Mouse (Mus musculus) embryonic facial prominence, embryonic 13.5 days (tissue): Measurements from ENCODE around the gene Gatb. TPM values are rescaled to one million over a fixed set of nuclear protein-coding genes. Genes with fewer than 3 reads are reported as not detected.
A peak's percentile ranks its signal among the peaks of the same experiment; 100 is the strongest.

Experiments
- ATAC-seq: fragments of 200-750 bp; cut with Nextera tagmentation; 2 replicates; pipeline ENCODE4 v1.8.0; 2017; ENCODE audit warnings: low read depth; ENCODE audit not compliant: insufficient number of reproducible peaks, insufficient read depth, low FRiP score, low TSS enrichment
- H3K27ac ChIP-seq: fragments of 300-500 bp; sonication (generic); 2 replicates; pipeline ENCODE4 v1.5.1; 2015; ENCODE audit warnings: moderate library complexity, mild to moderate bottlenecking, inconsistent platforms
- H3K27me3 ChIP-seq: fragments of 300-500 bp; sonication (generic); 2 replicates; pipeline ENCODE4 v1.6.1; 2015; ENCODE audit warnings: mild to moderate bottlenecking, inconsistent platforms
- H3K36me3 ChIP-seq: fragments of 300-500 bp; sonication (generic); 2 replicates; pipeline ENCODE4 v1.6.1; 2015; ENCODE audit warnings: mild to moderate bottlenecking, inconsistent platforms
- H3K4me1 ChIP-seq: fragments of 300-500 bp; sonication (generic); 2 replicates; pipeline ENCODE4 v1.6.1; 2015; ENCODE audit warnings: inconsistent platforms
- H3K4me2 ChIP-seq: fragments of 300-500 bp; sonication (generic); 2 replicates; pipeline ENCODE4 v1.6.1; 2015; ENCODE audit warnings: moderate library complexity, mild to moderate bottlenecking, inconsistent platforms
- H3K4me3 ChIP-seq: fragments of 300-500 bp; sonication (generic); 2 replicates; pipeline ENCODE4 v1.5.1; 2015; ENCODE audit warnings: mild to moderate bottlenecking, inconsistent platforms
- H3K9ac ChIP-seq: fragments of 300-500 bp; sonication (generic); 2 replicates; pipeline ENCODE4 v1.6.1; 2015; ENCODE audit warnings: mild to moderate bottlenecking, inconsistent platforms
- H3K9me3 ChIP-seq: fragments of 300-500 bp; sonication (generic); 2 replicates; pipeline ENCODE4 v1.6.1; 2016; ENCODE audit warnings: inconsistent platforms
- WGBS: fragments of 180-500 bp; shearing (Covaris S2); methylation state at CpG from one replicate; pipeline ENCODE4 v1.1.7; 2015; ENCODE audit warnings: mixed read lengths; 5-methylcytosine and 5-hydroxymethylcytosine counted together
- polyA plus RNA-seq: library from polyadenylated mRNA; unstranded; fragments of >200 nt; fragmentation: Nextera tagmentation; extraction: Ambion mirVana; gene quantifications from 2 replicates; pipeline ENCODE4 v1.2.1, GENCODE M21; 2015

The Gatb gene
- polyA plus RNA-seq, result 19.9 and 22.5 TPM in 2 replicates

GRCm38 (mm10) chr3:85573864-85574830, at the start of gene Gatb:
Gene Gatb, plus strand, starts transcription at chr3:85574119.
- Histone ChIP-seq H3K27me3 (no peaks in the 10 kb centered on the region), H3K4me2 (peak within 1 kb of the TSS; percentile 83), H3K4me3 (peak within 1 kb of the TSS; percentile 74), H3K36me3 (no peaks in the 10 kb centered on the region; the same call in 1 of the 2 replicates), H3K27ac (peak within 1 kb of the TSS; percentile 41), H3K9me3 (no peaks in the 10 kb centered on the region), H3K9ac (peak within 1 kb of the TSS; percentile 82), H3K4me1 (peaks cover 3% of the 10 kb centered on the region; the same call in 1 of the 2 replicates)
- ATAC-seq, result peak; percentile 98
- WGBS, result 3% methylated on average over 41 of the region's 41 CpGs

GRCm38 (mm10) chr3:85530601-85531161, 43.2 kb upstream of the Gatb start:
- Histone ChIP-seq H3K4me2 (no peak overlapping the region), H3K27ac (no peak overlapping the region), H3K36me3 (no peaks in the 10 kb centered on the region), H3K27me3 (no peaks in the 10 kb centered on the region), H3K4me1 (peaks cover 6% of the 10 kb centered on the region), H3K9me3 (no peaks in the 10 kb centered on the region), H3K4me3 (no peak overlapping the region), H3K9ac (no peak overlapping the region)
- WGBS, result 73% methylated on average over 8 of the region's 8 CpGs
- no peak for ATAC-seq

GRCm38 (mm10) chr3:85532376-85532775, 41.5 kb upstream of the Gatb start:
- H3K27me3 ChIP-seq, result no peaks in the 10 kb centered on the region
- no peak for ATAC-seq
- WGBS, result 69% methylated on average over 3 of the region's 3 CpGs
- H3K4me2 ChIP-seq, result no peak overlapping the region
- no peak overlapping the region for H3K9ac ChIP-seq
- no peaks in the 10 kb centered on the region for H3K36me3 ChIP-seq
- H3K4me3 ChIP-seq, result no peak overlapping the region
- H3K9me3 ChIP-seq, result no peaks in the 10 kb centered on the region
- no peak overlapping the region for H3K27ac ChIP-seq
- peaks cover 16% of the 10 kb centered on the region for H3K4me1 ChIP-seq

GRCm38 (mm10) chr3:85535042-85535441, 38.9 kb upstream of the Gatb start:
- peaks cover 16% of the 10 kb centered on the region for H3K4me1 ChIP-seq
- no peak overlapping the region for H3K4me2 ChIP-seq
- H3K9me3 ChIP-seq, result no peaks in the 10 kb centered on the region
- no peaks in the 10 kb centered on the region for H3K27me3 ChIP-seq
- no peak for ATAC-seq
- WGBS, result 80% methylated on average over 3 of the region's 3 CpGs
- no peak overlapping the region for H3K27ac ChIP-seq
- H3K9ac ChIP-seq, result no peak overlapping the region
- no peaks in the 10 kb centered on the region for H3K36me3 ChIP-seq
- no peak overlapping the region for H3K4me3 ChIP-seq

GRCm38 (mm10) chr3:85535621-85536520, 38.0 kb upstream of the Gatb start:
- Histone ChIP-seq H3K4me3 (no peak overlapping the region), H3K36me3 (no peaks in the 10 kb centered on the region), H3K27ac (peak overlapping the region; percentile 29), H3K27me3 (no peaks in the 10 kb centered on the region), H3K9ac (no peak overlapping the region), H3K4me1 (peaks cover 16% of the 10 kb centered on the region), H3K4me2 (no peak overlapping the region), H3K9me3 (no peaks in the 10 kb centered on the region)
- ATAC-seq, result no peak
- WGBS, result 56% methylated on average over 11 of the region's 11 CpGs

- H3K4me3 ChIP-seq, result no peak overlapping the region
- no peaks in the 10 kb centered on the region for H3K9me3 ChIP-seq
- 62% methylated on average over 3 of the region's 3 CpGs for WGBS
- no peaks in the 10 kb centered on the region for H3K4me1 ChIP-seq
- no peak overlapping the region for H3K4me2 ChIP-seq
- no peak overlapping the region for H3K9ac ChIP-seq
- no peak for ATAC-seq
- H3K36me3 ChIP-seq, result no peaks in the 10 kb centered on the region
- no peak overlapping the region for H3K27ac ChIP-seq
- H3K27me3 ChIP-seq, result no peaks in the 10 kb centered on the region
Observed at GRCm38 (mm10) chr3:85542765-85543164, 31.2 kb upstream of the Gatb start.

GRCm38 (mm10) chr3:85543652-85544051, 30.3 kb upstream of the Gatb start:
- no peaks in the 10 kb centered on the region for H3K36me3 ChIP-seq
- no peak overlapping the region for H3K9ac ChIP-seq
- no peak for ATAC-seq
- no peak overlapping the region for H3K27ac ChIP-seq
- H3K4me1 ChIP-seq, result no peaks in the 10 kb centered on the region
- no peaks in the 10 kb centered on the region for H3K27me3 ChIP-seq
- 58% methylated on average over 2 of the region's 2 CpGs for WGBS
- H3K4me3 ChIP-seq, result no peak overlapping the region
- H3K9me3 ChIP-seq, result no peaks in the 10 kb centered on the region
- no peak overlapping the region for H3K4me2 ChIP-seq

- Histone ChIP-seq H3K27me3 (no peaks in the 10 kb centered on the region), H3K27ac (0 out of 2 replicates have a peak overlapping the region, but pooled peaks have one; percentile 8), H3K36me3 (no peaks in the 10 kb centered on the region), H3K4me1 (peaks cover 11% of the 10 kb centered on the region), H3K9me3 (no peaks in the 10 kb centered on the region), H3K9ac (no peak overlapping the region), H3K4me3 (no peak overlapping the region), H3K4me2 (no peak overlapping the region)
- 73% methylated on average over 4 of the region's 4 CpGs for WGBS
- no peak for ATAC-seq
Observed at GRCm38 (mm10) chr3:85550312-85550711, 23.6 kb upstream of the Gatb start.

- WGBS, result 61% methylated on average over 2 of the region's 2 CpGs
- H3K27ac ChIP-seq, result 0 out of 2 replicates have a peak overlapping the region, but pooled peaks have one; percentile 8
- no peak for ATAC-seq
Observed at GRCm38 (mm10) chr3:85551352-85551751, 22.6 kb upstream of the Gatb start.

GRCm38 (mm10) chr3:85553731-85554277, 20.1 kb upstream of the Gatb start:
- H3K4me1 ChIP-seq, result peaks cover 11% of the 10 kb centered on the region
- no peaks in the 10 kb centered on the region for H3K9me3 ChIP-seq
- no peaks in the 10 kb centered on the region for H3K36me3 ChIP-seq
- no peak overlapping the region for H3K27ac ChIP-seq
- H3K4me2 ChIP-seq, result no peak overlapping the region
- H3K9ac ChIP-seq, result no peak overlapping the region
- 86% methylated on average over 6 of the region's 6 CpGs for WGBS
- ATAC-seq, result no peak
- no peak overlapping the region for H3K4me3 ChIP-seq
- H3K27me3 ChIP-seq, result no peaks in the 10 kb centered on the region

More at GRCm38 (mm10) chr3:85551352-85551751, 22.6 kb upstream of the Gatb start:
- H3K9ac ChIP-seq, result no peak overlapping the region
- no peak overlapping the region for H3K4me2 ChIP-seq
- H3K27me3 ChIP-seq, result no peaks in the 10 kb centered on the region
- H3K4me1 ChIP-seq, result peaks cover 11% of the 10 kb centered on the region
- H3K4me3 ChIP-seq, result no peak overlapping the region
- no peaks in the 10 kb centered on the region for H3K36me3 ChIP-seq
- H3K9me3 ChIP-seq, result no peaks in the 10 kb centered on the region

- WGBS, result 61% methylated on average over 2 of the region's 2 CpGs
- H3K4me3 ChIP-seq, result no peak overlapping the region
- H3K9me3 ChIP-seq, result no peaks in the 10 kb centered on the region
- H3K27ac ChIP-seq, result no peak overlapping the region
- no peaks in the 10 kb centered on the region for H3K36me3 ChIP-seq
- H3K9ac ChIP-seq, result no peak overlapping the region
- H3K4me1 ChIP-seq, result 0 out of 2 replicates have a peak, but pooled peaks cover 4% of the 10 kb centered on the region
- H3K27me3 ChIP-seq, result no peaks in the 10 kb centered on the region
- no peak for ATAC-seq
- H3K4me2 ChIP-seq, result no peak overlapping the region
Observed at GRCm38 (mm10) chr3:85564603-85565002, 9.3 kb upstream of the Gatb start.
